Mouse (Mus musculus) natural killer cell, adult 2 months (primary cell): ENCODE measurements around the gene Pde10a.

Source experiments
- DNase-seq, 2 experiments: peaks; one replicate each; pipeline ENCODE4 v3.0.0; 2022; ENCODE audit warnings: low spot score in 2 of 2

Pde10a gene

GRCm38 (mm10) chr17:8888639-8889038, 363.5 kb downstream of the Pde10a start:
- no peak for DNase-seq

GRCm38 (mm10) chr17:8892193-8892985, 367.2 kb downstream of the Pde10a start:
- no peak for DNase-seq

- DNase-seq, result no peak
These were observed 370.8 kb downstream of the Pde10a start for GRCm38 (mm10) chr17:8895991-8896390.

GRCm38 (mm10) chr17:8897749-8898148, 372.6 kb downstream of the Pde10a start:
- no peak for DNase-seq

- DNase-seq, result no peak
These were observed 373.0 kb downstream of the Pde10a start for GRCm38 (mm10) chr17:8898221-8898620.

- no peak for DNase-seq
These were observed 374.0 kb downstream of the Pde10a start for GRCm38 (mm10) chr17:8899212-8899611.

- DNase-seq, result no peak
These were observed 378.5 kb downstream of the Pde10a start for GRCm38 (mm10) chr17:8903555-8904283.

GRCm38 (mm10) chr17:8910571-8910970, 385.4 kb downstream of the Pde10a start:
- no peak for DNase-seq

GRCm38 (mm10) chr17:8912933-8913332, 387.8 kb downstream of the Pde10a start:
- DNase-seq, result no peak

- no peak for DNase-seq
These were observed 390.5 kb downstream of the Pde10a start for GRCm38 (mm10) chr17:8915693-8916092.

- no peak for DNase-seq
These were observed 397.9 kb downstream of the Pde10a start for GRCm38 (mm10) chr17:8923074-8923473.

- no peak for DNase-seq
These were observed 398.6 kb downstream of the Pde10a start for GRCm38 (mm10) chr17:8923727-8924126.

- DNase-seq, result no peak
These were observed 400.7 kb downstream of the Pde10a start for GRCm38 (mm10) chr17:8925819-8926383.

- no peak for DNase-seq
These were observed 403.4 kb downstream of the Pde10a start for GRCm38 (mm10) chr17:8928560-8928959.

- no peak for DNase-seq
These were observed 404.5 kb downstream of the Pde10a start for GRCm38 (mm10) chr17:8929636-8930035.

GRCm38 (mm10) chr17:8935604-8936003, 410.4 kb downstream of the Pde10a start:
- no peak for DNase-seq

GRCm38 (mm10) chr17:8936603-8937002, 411.4 kb downstream of the Pde10a start:
- peak in 1 of 2 experiments; percentile 4 for DNase-seq

- no peak for DNase-seq
These were observed 426.4 kb downstream of the Pde10a start for GRCm38 (mm10) chr17:8951588-8951987.

GRCm38 (mm10) chr17:8952951-8953350, 427.8 kb downstream of the Pde10a start:
- DNase-seq, result no peak

GRCm38 (mm10) chr17:8958125-8958524, 433.0 kb downstream of the Pde10a start:
- DNase-seq, result no peak

- no peak for DNase-seq
These were observed 435.2 kb downstream of the Pde10a start for GRCm38 (mm10) chr17:8960386-8960785.

- DNase-seq, result no peak
These were observed 435.9 kb downstream of the Pde10a start for GRCm38 (mm10) chr17:8961097-8961496.

GRCm38 (mm10) chr17:8961644-8962043, 436.5 kb downstream of the Pde10a start:
- no peak for DNase-seq
